Mouse (Mus musculus): ENCODE results near the gene Cluap1.
"Not testable (repeated sequence)": the region's sequence is repeated elsewhere in the genome, so short reads cannot be mapped to it uniquely, and the experiment has no call there.

Gene Cluap1

GRCm38 (mm10) chr16:3934701-3935100 is 26.1 kb downstream of the Cluap1 start:
- no peak for DNase-seq (ENCODE audit: low spot score)

- no peak for DNase-seq (ENCODE audit: low spot score)
These were observed 42.5 kb downstream of the Cluap1 start for GRCm38 (mm10) chr16:3951141-3951540.

- no peak for DNase-seq (ENCODE audit: low spot score)
These were observed 47.8 kb downstream of the Cluap1 start for GRCm38 (mm10) chr16:3956369-3956768.

GRCm38 (mm10) chr16:3959261-3959660 is 50.7 kb downstream of the Cluap1 start:
- DNase-seq (ENCODE audit: low spot score) = no peak

GRCm38 (mm10) chr16:3964990-3965389 is 56.4 kb downstream of the Cluap1 start:
- DNase-seq (ENCODE audit: low spot score) = no peak

GRCm38 (mm10) chr16:3965534-3965933 is 56.9 kb downstream of the Cluap1 start:
- DNase-seq (ENCODE audit: low spot score) = no peak

- DNase-seq (ENCODE audit: low spot score) = not testable (repeated sequence)
These were observed 65.9 kb downstream of the Cluap1 start for GRCm38 (mm10) chr16:3974456-3974855.

GRCm38 (mm10) chr16:3975658-3976057 is 67.1 kb downstream of the Cluap1 start:
- DNase-seq (ENCODE audit: low spot score) = no peak

- peak; percentile 71 for DNase-seq (ENCODE audit: low spot score)
These were observed 67.7 kb downstream of the Cluap1 start, which contains the start of gene Nlrc3 for GRCm38 (mm10) chr16:3976251-3976671. Gene Nlrc3, minus strand, starts transcription at chr16:3976632.

- DNase-seq (ENCODE audit: low spot score) = no peak
These were observed 68.1 kb downstream of the Cluap1 start for GRCm38 (mm10) chr16:3976712-3977111.

GRCm38 (mm10) chr16:3982173-3982572 is 73.6 kb downstream of the Cluap1 start:
- DNase-seq (ENCODE audit: low spot score) = peak; percentile 39

- no peak for DNase-seq (ENCODE audit: low spot score)
These were observed 74.6 kb downstream of the Cluap1 start for GRCm38 (mm10) chr16:3983146-3983700.

- DNase-seq (ENCODE audit: low spot score) = no peak
These were observed 79.8 kb downstream of the Cluap1 start for GRCm38 (mm10) chr16:3988410-3988809.
